Mouse (Mus musculus) gastrocnemius, postnatal 36 days (tissue): ENCODE results near the gene Gabrg3. TPM values are rescaled to one million over a fixed set of nuclear protein-coding genes. Genes with fewer than 3 reads are reported as not detected.

ENCODE experiments used
- DNase-seq, 2 experiments: peaks; one replicate each; pipeline ENCODE4 v3.0.0; 2022
- intact Hi-C: fragments of 180-260 bp; cut with DNase I; formaldehyde crosslinking; loops from one replicate; pipeline ENCODE4 v1.15.1; 2025
- long read RNA-seq, 2 experiments: library from polyadenylated mRNA; stranded (forward); transcript quantifications; one replicate each; pipeline ENCODE4 v2.0.0; 2021
- total RNA-seq, 2 experiments: library from RNA; stranded (reverse); gene quantifications; 2 replicates each; pipeline ENCODE4 v1.2.3; 2021

Gene Gabrg3
- not detected for total RNA-seq
- long read RNA-seq, experiment 1, result 0 reads
- long read RNA-seq, experiment 2, result 0 reads

GRCm38 (mm10) chr7:57386517-57387340 is at the start of gene Gabrg3:
Gene Gabrg3, minus strand, starts transcription at chr7:57387188.
- intact Hi-C loops, result no loop called here
- DNase-seq, result no peak

- intact Hi-C loops, result loop anchor here (5.0 kb wide), 1 partner anchor 50 kb away; no protein-coding TSS in a partner anchor
- DNase-seq, result no peak
Measured at GRCm38 (mm10) chr7:57422675-57423074, 35.7 kb upstream of the Gabrg3 start.

DNA sequence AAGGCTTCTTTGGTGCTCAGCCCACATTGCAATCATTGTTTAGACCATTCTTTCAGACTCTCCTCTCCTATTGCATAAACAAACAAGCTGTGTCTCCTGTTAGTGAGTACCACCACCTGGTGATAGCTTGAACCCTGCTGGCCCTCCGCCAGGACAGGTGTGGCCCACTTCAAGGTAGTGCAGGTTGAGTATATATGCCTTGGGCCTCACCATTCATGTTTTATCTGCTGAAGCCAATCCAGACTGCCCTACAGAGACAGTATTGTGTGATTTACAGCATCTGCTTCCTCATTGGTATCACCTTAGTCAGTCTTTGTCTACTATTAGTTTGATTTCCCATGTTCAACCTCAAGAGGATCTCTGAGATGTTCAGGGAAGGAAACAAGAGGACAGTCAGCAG is 34.1 kb upstream of the Gabrg3 start:
- intact Hi-C loops, result loop anchor here (5.0 kb wide), 1 partner anchor 51 kb away; no protein-coding TSS in a partner anchor

DNA sequence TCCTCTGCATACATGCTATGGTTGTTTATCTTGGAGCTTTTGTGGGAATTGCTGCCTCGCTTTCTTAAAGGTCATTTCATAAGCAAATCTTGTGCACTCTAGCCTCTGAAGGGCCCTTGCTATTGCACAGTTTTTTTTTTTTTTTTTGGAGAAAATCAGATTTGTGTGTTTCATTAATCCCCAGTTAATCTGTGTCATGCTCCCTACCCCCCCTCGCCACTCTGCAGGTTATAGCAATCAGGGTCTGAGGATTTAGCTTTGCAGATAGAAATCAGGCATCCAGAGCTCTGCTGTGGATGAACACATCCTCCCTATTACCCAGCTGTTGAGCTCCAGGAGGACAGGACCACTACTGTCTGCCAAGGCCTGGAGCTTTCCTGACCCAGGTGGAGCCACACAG is 32.4 kb upstream of the Gabrg3 start, which contains the start of gene Gabrb3:
TSS of gene Gabrb3 (plus strand) at position 301 of the 400 bp plus-strand sequence.
- intact Hi-C loops, result no loop called here
- no peak for DNase-seq

More for the DNA sequence above, 34.1 kb upstream of the Gabrg3 start:
- DNase-seq, result no peak

DNA sequence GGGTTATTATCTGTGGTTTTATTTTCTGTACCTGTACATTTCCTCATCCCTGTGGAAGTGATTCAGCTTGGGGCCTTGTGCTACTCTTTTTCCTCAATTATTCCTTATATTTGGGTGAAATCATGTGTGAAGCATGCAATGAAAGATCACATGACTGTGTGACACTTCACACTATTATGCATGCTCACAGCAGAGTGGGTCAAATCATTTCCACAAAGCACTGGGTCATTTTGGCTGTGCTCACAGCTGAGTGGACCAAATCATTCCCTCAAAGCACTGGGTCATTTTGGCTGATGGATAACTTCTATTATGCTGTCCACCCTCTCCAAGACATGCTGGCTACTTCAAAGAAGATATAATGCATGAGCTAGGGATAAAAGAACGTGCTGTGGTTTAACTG is 25.9 kb upstream of the Gabrg3 start:
- DNase-seq, result no peak
- intact Hi-C loops, result no loop called here

- no peak for DNase-seq
- intact Hi-C loops, result no loop called here
Measured at GRCm38 (mm10) chr7:57411163-57411562, 24.2 kb upstream of the Gabrg3 start.

DNA sequence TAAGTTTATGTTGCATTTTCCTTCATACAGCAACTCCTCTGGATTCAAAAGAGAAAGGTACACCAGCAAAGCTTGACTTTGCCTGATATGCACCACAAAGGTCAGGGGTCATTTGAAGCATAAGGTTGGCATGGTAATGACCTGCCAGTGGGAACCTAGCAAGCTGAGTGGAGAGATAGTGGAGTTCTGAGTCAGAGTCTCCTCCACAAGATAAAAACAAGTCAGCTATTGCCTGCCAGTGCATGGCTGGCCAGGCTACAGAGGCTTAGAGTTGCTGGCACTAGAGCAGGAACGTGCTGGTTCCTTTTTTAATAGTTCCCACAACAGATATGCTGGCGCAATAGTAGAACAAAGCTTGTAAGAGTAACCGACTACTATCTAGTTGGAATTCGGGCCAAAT is 6.6 kb upstream of the Gabrg3 start:
- DNase-seq, result no peak
- intact Hi-C loops, result loop anchor here (10.0 kb wide), 1 partner anchor 59 kb away; no protein-coding TSS in a partner anchor

DNA sequence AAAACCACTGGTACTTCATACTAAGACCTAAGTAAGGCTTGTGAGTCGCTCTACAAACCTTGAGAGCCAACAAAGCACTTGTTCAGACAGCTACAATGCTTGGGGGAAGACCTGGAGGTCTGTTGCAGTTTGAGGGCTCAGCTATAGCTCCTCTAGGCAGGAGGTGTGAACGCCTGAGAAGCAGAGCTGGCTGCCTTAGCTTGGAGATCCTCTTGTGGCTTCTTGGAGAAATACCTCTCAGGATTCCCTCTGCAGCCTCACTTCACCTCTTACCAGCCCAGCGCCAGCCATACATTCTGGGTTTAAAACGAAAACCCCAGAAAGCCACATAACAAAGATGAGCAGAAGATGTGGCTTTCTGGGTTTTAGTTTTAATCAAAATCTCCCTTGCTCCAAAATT is 3.1 kb upstream of the Gabrg3 start:
- no peak for DNase-seq
- intact Hi-C loops, result loop anchor here (10.0 kb wide), 1 partner anchor 55 kb away; no protein-coding TSS in a partner anchor

GRCm38 (mm10) chr7:57387341-57387654 is 310 bp upstream of the Gabrg3 start:
- DNase-seq, result no peak
- intact Hi-C loops, result no loop called here

DNA sequence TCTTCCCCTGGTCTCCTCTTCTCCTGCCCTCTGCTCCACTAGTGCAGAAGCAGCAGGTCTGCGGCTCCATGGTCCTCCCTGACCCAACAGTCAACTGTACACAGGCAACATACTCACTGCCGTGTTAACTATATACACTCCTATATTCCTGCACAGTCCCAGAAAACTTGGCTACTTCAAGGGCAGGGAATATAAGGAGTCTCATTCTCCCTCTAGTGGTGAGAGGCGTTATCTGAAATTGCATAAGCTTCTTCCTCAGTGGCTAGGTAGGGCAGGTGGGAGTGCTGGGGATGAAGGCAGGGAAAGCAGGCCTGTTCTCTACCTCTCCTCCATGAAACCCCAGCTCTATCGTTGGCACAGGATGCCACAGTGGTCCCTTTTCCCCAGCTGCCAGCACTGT is 2.9 kb downstream of the Gabrg3 start:
- intact Hi-C loops, result no loop called here
- DNase-seq, result no peak

GRCm38 (mm10) chr7:57366013-57366390 is 21.0 kb downstream of the Gabrg3 start:
- DNase-seq, result no peak
- intact Hi-C loops, result no loop called here

DNA sequence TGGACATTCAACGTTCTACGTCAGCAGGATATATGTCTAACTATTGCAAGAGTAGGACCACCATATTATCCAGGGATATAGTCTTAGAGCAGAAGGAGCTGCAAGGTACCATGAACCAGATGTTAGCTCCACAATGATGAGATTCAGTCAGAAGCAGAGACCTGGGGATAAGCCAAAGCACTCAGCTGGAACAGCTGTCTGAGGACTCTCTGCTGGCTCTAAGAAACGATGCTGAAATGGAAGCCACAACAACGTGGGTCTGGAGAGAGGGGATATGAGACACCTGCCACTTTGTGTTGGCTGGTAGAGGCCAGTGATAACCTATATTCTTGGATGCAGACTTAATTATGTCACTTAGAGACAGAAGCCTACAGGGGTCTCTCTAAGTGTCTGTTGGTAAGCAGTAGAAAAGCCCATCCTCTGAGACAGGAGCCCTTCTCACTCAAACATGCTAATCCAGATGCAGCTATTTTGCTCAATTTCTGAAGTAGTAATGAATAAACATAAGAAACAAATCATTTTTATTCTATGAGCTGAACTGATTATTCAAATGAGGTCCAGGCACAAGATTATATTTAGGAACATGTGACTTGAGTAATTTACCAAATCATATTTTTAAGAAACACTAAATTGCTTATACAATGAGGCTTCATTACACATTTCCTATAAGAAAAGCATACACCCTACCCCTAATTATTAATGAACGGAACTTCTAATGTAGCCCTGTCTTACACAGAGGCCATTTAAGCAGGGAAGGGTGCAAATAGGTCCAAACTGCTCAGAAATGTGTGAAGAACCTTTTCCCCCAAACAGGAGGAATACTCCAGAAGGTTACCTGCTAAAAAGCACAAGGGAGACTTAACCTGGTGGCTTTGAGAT is 21.6 kb downstream of the Gabrg3 start:
- DNase-seq, result no peak
- intact Hi-C loops, result no loop called here

DNA sequence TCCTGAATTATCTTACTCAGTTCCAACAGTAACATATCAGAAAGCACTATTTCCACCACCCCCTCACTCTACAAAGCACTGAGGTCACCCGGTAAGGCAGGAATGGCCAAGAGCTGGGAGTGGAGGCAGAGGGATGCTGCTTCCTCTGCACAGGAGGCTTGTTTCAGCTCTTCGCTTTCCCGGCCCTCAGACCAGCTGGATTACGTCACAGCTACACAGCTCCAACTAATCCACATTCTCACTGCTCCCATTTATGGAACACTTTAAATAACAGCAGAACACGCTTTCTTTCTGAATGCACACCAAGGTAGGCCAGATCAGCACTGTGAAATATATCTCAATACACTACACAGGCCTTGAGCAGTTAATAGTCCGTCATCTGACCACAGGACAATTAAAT is 23.2 kb downstream of the Gabrg3 start:
- intact Hi-C loops, result no loop called here

DNA sequence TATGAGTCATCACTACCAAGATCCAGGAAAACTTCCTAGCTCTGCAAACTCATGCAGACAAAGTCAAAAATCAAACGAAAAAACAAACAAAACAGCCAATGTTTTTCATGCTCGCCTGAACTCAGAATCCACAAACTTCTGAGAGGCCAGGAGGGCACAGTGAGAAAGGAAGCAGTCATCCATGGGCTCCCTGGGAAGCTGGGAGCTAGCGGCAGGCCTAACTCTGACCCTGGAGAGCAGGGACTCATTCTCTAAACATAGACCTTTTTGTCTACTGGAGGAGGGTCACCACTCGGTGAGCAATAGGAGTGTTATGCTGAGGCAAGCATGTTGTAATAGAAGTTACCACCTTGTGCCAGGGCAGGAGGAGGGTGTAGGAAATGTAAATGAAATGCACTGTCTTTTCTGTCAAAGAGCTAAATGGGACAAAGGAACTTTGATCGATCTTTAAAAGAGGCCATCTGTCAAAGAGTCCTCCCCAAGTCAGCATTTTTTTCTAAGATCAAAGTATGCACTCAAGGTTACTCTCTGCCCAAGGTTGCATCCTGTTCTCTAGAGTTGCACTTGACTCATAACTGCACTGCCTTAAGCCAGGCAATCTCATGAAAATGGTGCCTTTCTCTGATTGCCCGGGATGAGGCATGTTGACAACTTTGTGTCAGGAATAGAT is 29.0 kb downstream of the Gabrg3 start:
- DNase-seq, result no peak
- intact Hi-C loops, result no loop called here

More for the DNA sequence above, 23.2 kb downstream of the Gabrg3 start:
- DNase-seq, result no peak

GRCm38 (mm10) chr7:57356565-57357301 is 30.3 kb downstream of the Gabrg3 start:
- intact Hi-C loops, result no loop called here
- no peak for DNase-seq

GRCm38 (mm10) chr7:57348774-57349173 is 38.2 kb downstream of the Gabrg3 start:
- intact Hi-C loops, result no loop called here
- no peak for DNase-seq

- intact Hi-C loops, result no loop called here
- no peak for DNase-seq
Measured at GRCm38 (mm10) chr7:57341910-57342309, 45.1 kb downstream of the Gabrg3 start.

GRCm38 (mm10) chr7:57331211-57331610 is 55.8 kb downstream of the Gabrg3 start:
- DNase-seq, result no peak
- intact Hi-C loops, result loop anchor here (10.0 kb wide), 2 partner anchors 56 to 64 kb away; no protein-coding TSS in a partner anchor

- DNase-seq, result no peak
Measured at GRCm38 (mm10) chr7:57330240-57330639, 56.7 kb downstream of the Gabrg3 start.

GRCm38 (mm10) chr7:57324473-57324872 is 62.5 kb downstream of the Gabrg3 start:
- intact Hi-C loops, result no loop called here
- no peak for DNase-seq

More at GRCm38 (mm10) chr7:57330240-57330639, 56.7 kb downstream of the Gabrg3 start:
- intact Hi-C loops, result loop anchor here (10.0 kb wide), 2 partner anchors 55 to 65 kb away; no protein-coding TSS in a partner anchor
